Mouse (Mus musculus): ENCODE results near the gene Dnajb11. TPM values are rescaled to one million over a fixed set of nuclear protein-coding genes. Genes with fewer than 3 reads are reported as not detected.
A peak's percentile ranks its signal among the peaks of the same experiment; 100 is the strongest.

Gene Dnajb11
- polyA plus RNA-seq (2012; rRNA removed), result 40.3 and 41.8 TPM in 2 replicates

GRCm38 (mm10) chr16:22857431-22858113, at the start of gene Dnajb11, which contains the start of gene Tbccd1:
TSS of gene Dnajb11 (plus strand) at chr16:22857845.
TSS of gene Tbccd1 (minus strand) at chr16:22857669.
- H3K27ac ChIP-seq (ENCODE audit: insufficient read depth, low read length), result no peak within 1 kb of the TSS; the same call in 1 of the 2 replicates
- H3K4me1 ChIP-seq (ENCODE audit: control insufficient read depth, insufficient read depth, low read length), result peaks cover 3% of the 10 kb centered on the region
- TF ChIP-seq POLR2A (IDR thresholded peaks at IDR 0.05; ENCODE audit: extremely low read depth, insufficient read depth, low read length) (peak; percentile 73), CTCF (IDR thresholded peaks at IDR 0.05; ENCODE audit: extremely low read depth, insufficient read depth, low read length) (no peak)
- H3K4me3 ChIP-seq (ENCODE audit: insufficient read depth, low read length), result peak within 1 kb of the TSS; percentile 41

- TF ChIP-seq CTCF (IDR thresholded peaks at IDR 0.05; ENCODE audit: extremely low read depth, insufficient read depth, low read length), result no peak
Observed at GRCm38 (mm10) chr16:22811477-22811876, 46.2 kb upstream of the Dnajb11 start, which contains the start of gene Crygs. TSS of gene Crygs (minus strand) at chr16:22811577.

GRCm38 (mm10) chr16:22820731-22821130, 36.9 kb upstream of the Dnajb11 start:
- peak; percentile 58 for TF ChIP-seq CTCF (IDR thresholded peaks at IDR 0.05; ENCODE audit: extremely low read depth, insufficient read depth, low read length)
- no peak for TF ChIP-seq POLR2A (IDR thresholded peaks at IDR 0.05; ENCODE audit: extremely low read depth, insufficient read depth, low read length)
- Histone ChIP-seq H3K4me1 (ENCODE audit: control insufficient read depth, insufficient read depth, low read length) (no peaks in the 10 kb centered on the region), H3K27ac (ENCODE audit: insufficient read depth, low read length) (no peak overlapping the region), H3K4me3 (ENCODE audit: insufficient read depth, low read length) (no peak overlapping the region)

More at GRCm38 (mm10) chr16:22811477-22811876, 46.2 kb upstream of the Dnajb11 start, which contains the start of gene Crygs:
- H3K4me3 ChIP-seq (ENCODE audit: insufficient read depth, low read length), result no peak within 1 kb of the TSS
- H3K4me1 ChIP-seq (ENCODE audit: control insufficient read depth, insufficient read depth, low read length), result no peaks in the 10 kb centered on the region
- no peak within 1 kb of the TSS for H3K27ac ChIP-seq (ENCODE audit: insufficient read depth, low read length)

DNA sequence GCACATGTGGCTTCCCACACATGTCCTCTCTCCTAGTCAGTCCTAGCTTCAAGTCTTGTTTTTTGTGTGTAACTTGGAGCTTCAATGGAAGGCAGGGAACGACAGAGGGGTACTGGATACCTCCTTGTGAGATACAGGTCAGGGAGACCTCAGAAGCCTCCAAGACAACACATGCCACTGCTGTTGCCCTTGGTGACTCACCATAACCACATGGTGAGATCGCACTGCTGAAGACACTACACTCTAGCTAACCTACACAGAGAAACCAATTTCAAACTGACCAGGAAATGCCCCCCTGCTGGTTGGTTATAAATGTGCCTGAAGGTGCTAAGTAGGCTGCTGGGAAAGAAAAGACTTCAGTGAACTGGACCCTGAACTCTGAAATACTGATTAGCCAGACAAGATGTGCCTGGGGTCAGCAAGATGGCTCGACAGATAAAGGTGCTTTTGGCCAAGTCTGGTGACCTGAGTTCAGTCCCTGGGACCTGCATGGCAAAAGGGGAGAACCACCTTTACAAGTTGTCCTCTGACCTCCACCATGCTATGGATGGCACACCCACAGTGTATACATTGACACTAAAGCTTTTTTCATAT, 24.6 kb upstream of the Dnajb11 start:
- TF ChIP-seq POLR2A (IDR thresholded peaks at IDR 0.05; ENCODE audit: extremely low read depth, insufficient read depth, low read length) (no peak), CTCF (IDR thresholded peaks at IDR 0.05; ENCODE audit: extremely low read depth, insufficient read depth, low read length) (no peak)
- Histone ChIP-seq H3K27ac (ENCODE audit: insufficient read depth, low read length) (no peak overlapping the region), H3K4me3 (ENCODE audit: insufficient read depth, low read length) (no peak overlapping the region), H3K4me1 (ENCODE audit: control insufficient read depth, insufficient read depth, low read length) (no peaks in the 10 kb centered on the region)

DNA sequence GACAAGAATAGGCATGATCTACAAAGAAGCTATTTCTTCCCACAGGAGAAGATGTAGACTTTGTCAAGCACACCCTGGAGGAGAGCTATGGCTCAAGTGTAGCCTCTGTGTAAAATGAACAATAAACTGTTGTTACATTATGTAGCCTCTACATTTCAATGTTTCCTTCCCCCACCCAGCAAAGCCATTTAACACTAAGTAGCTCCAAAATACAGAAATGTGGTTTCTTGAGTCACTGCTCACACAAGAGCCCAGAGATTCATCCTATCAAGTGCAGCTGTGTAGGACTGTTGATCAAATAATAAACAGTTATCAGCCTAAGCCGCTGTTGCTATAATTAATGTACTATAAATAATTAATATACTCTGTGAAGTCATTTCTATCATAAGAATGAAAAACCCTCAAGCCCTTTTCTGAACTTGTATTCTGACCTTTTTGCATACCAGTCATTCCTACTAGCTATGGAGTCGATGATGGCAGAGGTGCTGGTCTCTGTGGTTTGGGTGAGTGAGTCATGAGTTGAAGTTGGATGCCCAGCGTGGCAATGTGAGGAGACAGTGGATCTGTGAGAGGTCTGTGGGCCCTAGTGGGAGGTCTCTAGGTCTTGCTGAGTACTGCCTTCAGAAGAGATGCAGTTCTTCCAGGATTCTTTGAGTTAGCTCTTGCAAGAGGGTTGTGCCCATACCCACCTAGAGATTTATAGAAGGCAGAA, 18.3 kb upstream of the Dnajb11 start:
- Histone ChIP-seq H3K27ac (ENCODE audit: insufficient read depth, low read length) (0 out of 2 replicates have a peak overlapping the region, but pooled peaks have one; percentile 42), H3K4me1 (ENCODE audit: control insufficient read depth, insufficient read depth, low read length) (peaks cover 6% of the 10 kb centered on the region; the same call in 1 of the 2 replicates), H3K4me3 (ENCODE audit: insufficient read depth, low read length) (no peak overlapping the region)
- no peak for TF ChIP-seq POLR2A (IDR thresholded peaks at IDR 0.05; ENCODE audit: extremely low read depth, insufficient read depth, low read length)
- no peak for TF ChIP-seq CTCF (IDR thresholded peaks at IDR 0.05; ENCODE audit: extremely low read depth, insufficient read depth, low read length)

DNA sequence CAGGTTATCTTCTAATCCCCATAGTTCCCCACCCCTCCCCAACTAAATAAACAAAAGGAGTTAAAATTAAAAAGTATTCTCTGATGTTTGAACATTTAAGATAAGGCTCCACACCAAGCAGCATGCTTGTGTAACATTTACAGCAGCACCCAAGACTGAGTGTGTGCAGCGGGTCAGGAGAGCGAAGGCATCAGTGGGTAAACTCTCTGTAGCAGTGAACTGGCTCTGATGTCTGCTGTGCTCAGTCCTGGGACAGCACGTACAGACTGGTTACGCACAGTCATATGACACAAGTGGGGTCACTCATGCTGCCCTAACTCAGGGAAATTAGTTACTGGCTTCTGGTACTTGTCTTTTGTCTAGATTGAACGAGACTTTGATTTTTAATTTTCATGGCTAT, 14.8 kb upstream of the Dnajb11 start:
- Histone ChIP-seq H3K4me1 (ENCODE audit: control insufficient read depth, insufficient read depth, low read length) (peaks cover 6% of the 10 kb centered on the region; the same call in 1 of the 2 replicates), H3K27ac (ENCODE audit: insufficient read depth, low read length) (no peak overlapping the region), H3K4me3 (ENCODE audit: insufficient read depth, low read length) (no peak overlapping the region)
- no peak for TF ChIP-seq POLR2A (IDR thresholded peaks at IDR 0.05; ENCODE audit: extremely low read depth, insufficient read depth, low read length)
- TF ChIP-seq CTCF (IDR thresholded peaks at IDR 0.05; ENCODE audit: extremely low read depth, insufficient read depth, low read length), result no peak

DNA sequence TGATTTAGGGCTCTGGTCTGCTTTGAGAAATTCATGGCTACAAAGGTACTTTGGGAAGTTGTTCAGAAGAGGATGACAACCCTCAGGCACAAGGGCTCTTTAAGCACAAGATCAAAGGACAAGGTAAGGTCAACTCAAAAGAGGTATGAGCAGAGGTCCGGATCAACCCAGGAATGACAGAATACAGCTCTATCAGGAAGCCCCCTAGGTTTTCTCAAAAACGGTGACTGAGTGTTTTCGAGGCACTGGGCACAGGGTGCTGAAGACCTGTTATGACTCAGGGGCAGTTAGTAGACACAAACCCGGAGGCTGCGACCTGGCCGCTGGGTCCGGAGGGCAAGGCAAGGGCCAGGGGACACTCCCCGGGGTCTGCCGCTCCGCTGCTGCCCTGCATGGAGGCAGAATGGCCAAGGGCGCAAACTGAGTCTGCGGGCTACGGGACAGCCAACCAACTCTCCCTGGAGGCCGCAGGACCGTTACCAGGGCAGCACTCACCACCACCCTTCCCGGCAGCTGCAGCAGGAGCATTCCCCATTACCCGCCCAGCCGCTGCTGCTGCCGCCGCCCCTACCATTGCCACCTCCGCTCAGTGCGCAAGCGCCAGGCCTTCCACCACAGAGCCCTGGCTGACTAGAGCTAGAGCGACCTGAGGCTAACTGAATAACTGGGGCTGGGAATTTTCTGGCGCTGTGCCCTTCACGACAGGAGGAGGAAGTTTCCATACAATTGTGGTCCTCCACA, 13.4 kb upstream of the Dnajb11 start:
- peak overlapping the region; percentile 48 for H3K4me3 ChIP-seq (ENCODE audit: insufficient read depth, low read length)
- no peak overlapping the region for H3K27ac ChIP-seq (ENCODE audit: insufficient read depth, low read length)
- H3K4me1 ChIP-seq (ENCODE audit: control insufficient read depth, insufficient read depth, low read length), result peaks cover 6% of the 10 kb centered on the region; the same call in 1 of the 2 replicates
- TF ChIP-seq POLR2A (IDR thresholded peaks at IDR 0.05; ENCODE audit: extremely low read depth, insufficient read depth, low read length), result peak; percentile 60
- TF ChIP-seq CTCF (IDR thresholded peaks at IDR 0.05; ENCODE audit: extremely low read depth, insufficient read depth, low read length), result no peak

DNA sequence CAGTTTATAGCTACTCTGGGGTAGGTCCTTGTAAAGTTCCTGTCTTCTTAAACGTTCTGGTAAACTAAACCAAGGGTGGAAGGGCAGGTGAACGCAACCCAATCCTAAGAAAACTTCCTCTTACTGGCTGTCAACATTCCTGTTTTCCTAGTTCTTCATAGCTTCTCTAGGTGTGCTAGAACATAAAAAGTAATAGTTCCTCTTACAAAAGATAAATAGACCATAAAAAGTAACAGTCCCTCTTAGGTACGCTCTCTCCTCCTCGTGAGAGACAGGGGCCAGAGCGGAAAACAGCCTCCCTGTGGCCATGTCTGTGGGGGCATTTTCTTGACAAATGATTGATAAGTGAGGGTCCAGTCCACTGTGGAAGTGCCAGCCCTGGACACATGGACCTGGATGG, 12.8 kb upstream of the Dnajb11 start:
- TF ChIP-seq POLR2A (IDR thresholded peaks at IDR 0.05; ENCODE audit: extremely low read depth, insufficient read depth, low read length), result no peak
- TF ChIP-seq CTCF (IDR thresholded peaks at IDR 0.05; ENCODE audit: extremely low read depth, insufficient read depth, low read length), result no peak
- peak overlapping the region; percentile 48 for H3K4me3 ChIP-seq (ENCODE audit: insufficient read depth, low read length)
- peaks cover 4% of the 10 kb centered on the region; the same call in 1 of the 2 replicates for H3K4me1 ChIP-seq (ENCODE audit: control insufficient read depth, insufficient read depth, low read length)
- H3K27ac ChIP-seq (ENCODE audit: insufficient read depth, low read length), result no peak overlapping the region

GRCm38 (mm10) chr16:22845481-22845880, 12.2 kb upstream of the Dnajb11 start:
- no peaks in the 10 kb centered on the region for H3K4me1 ChIP-seq (ENCODE audit: control insufficient read depth, insufficient read depth, low read length)
- no peak overlapping the region for H3K27ac ChIP-seq (ENCODE audit: insufficient read depth, low read length)
- H3K4me3 ChIP-seq (ENCODE audit: insufficient read depth, low read length), result no peak overlapping the region
- no peak for TF ChIP-seq POLR2A (IDR thresholded peaks at IDR 0.05; ENCODE audit: extremely low read depth, insufficient read depth, low read length)
- no peak for TF ChIP-seq CTCF (IDR thresholded peaks at IDR 0.05; ENCODE audit: extremely low read depth, insufficient read depth, low read length)
